Mouse (Mus musculus) layer of hippocampus, adult 11-12 months (tissue): ENCODE measurements around the gene Fas.

ENCODE experiments used
- DNase-seq: peaks from one replicate; pipeline ENCODE4 v3.0.0; 2022; ENCODE audit warnings: low spot score

Fas gene

GRCm38 (mm10) chr19:34284383-34284782 lies 6.1 kb upstream of the Fas start:
- DNase-seq, result no peak

- no peak for DNase-seq
Observed at GRCm38 (mm10) chr19:34284826-34285225, 5.6 kb upstream of the Fas start.

- no peak for DNase-seq
Observed at GRCm38 (mm10) chr19:34287221-34287620, 3.2 kb upstream of the Fas start.

GRCm38 (mm10) chr19:34287656-34288415 lies 2.6 kb upstream of the Fas start:
- DNase-seq, result no peak

- no peak for DNase-seq
Observed at GRCm38 (mm10) chr19:34288696-34289095, 1.8 kb upstream of the Fas start.

GRCm38 (mm10) chr19:34290872-34291341 lies 441 bp downstream of the Fas start:
- DNase-seq, result no peak

- DNase-seq, result no peak
Observed at GRCm38 (mm10) chr19:34291379-34291778, 913 bp downstream of the Fas start.

GRCm38 (mm10) chr19:34291956-34292355 lies 1.5 kb downstream of the Fas start:
- no peak for DNase-seq

GRCm38 (mm10) chr19:34292701-34293100 lies 2.2 kb downstream of the Fas start:
- no peak for DNase-seq

- DNase-seq, result no peak
Observed at GRCm38 (mm10) chr19:34293376-34293947, 3.0 kb downstream of the Fas start.

GRCm38 (mm10) chr19:34295442-34295841 lies 5.0 kb downstream of the Fas start:
- no peak for DNase-seq

GRCm38 (mm10) chr19:34298531-34298930 lies 8.1 kb downstream of the Fas start:
- DNase-seq, result no peak

GRCm38 (mm10) chr19:34299229-34299628 lies 8.8 kb downstream of the Fas start:
- no peak for DNase-seq

- no peak for DNase-seq
Observed at GRCm38 (mm10) chr19:34300430-34300829, 10.0 kb downstream of the Fas start.

- no peak for DNase-seq
Observed at GRCm38 (mm10) chr19:34304917-34305316, 14.5 kb downstream of the Fas start.

GRCm38 (mm10) chr19:34306794-34307193 lies 16.3 kb downstream of the Fas start:
- DNase-seq, result no peak

- no peak for DNase-seq
Observed at GRCm38 (mm10) chr19:34312151-34312728, 21.8 kb downstream of the Fas start.

- DNase-seq, result no peak
Observed at GRCm38 (mm10) chr19:34328051-34328450, 37.6 kb downstream of the Fas start.

GRCm38 (mm10) chr19:34334300-34334699 lies 43.8 kb downstream of the Fas start:
- DNase-seq, result peak; percentile 68

- peak; percentile 8 for DNase-seq
Observed at GRCm38 (mm10) chr19:34344702-34345101, 54.2 kb downstream of the Fas start.

- DNase-seq, result peak; percentile 21
Observed at GRCm38 (mm10) chr19:34345616-34346267, 55.3 kb downstream of the Fas start.

GRCm38 (mm10) chr19:34353291-34353805 lies 62.9 kb downstream of the Fas start:
- no peak for DNase-seq

- no peak for DNase-seq
Observed at GRCm38 (mm10) chr19:34362639-34363038, 72.2 kb downstream of the Fas start.
